Mouse (Mus musculus) layer of hippocampus, adult 9-10 months (tissue): Measurements from ENCODE around the gene 4930539E08Rik.

ENCODE experiments used
- DNase-seq: peaks from one replicate; pipeline ENCODE4 v3.0.0; 2022; ENCODE audit warnings: low spot score

The 4930539E08Rik gene

GRCm38 (mm10) chr17:28930392-28931074 lies 15.4 kb upstream of the 4930539E08Rik start:
- no peak for DNase-seq

GRCm38 (mm10) chr17:28929369-28929768 lies 14.2 kb upstream of the 4930539E08Rik start:
- DNase-seq, result no peak

GRCm38 (mm10) chr17:28928004-28928403 lies 12.9 kb upstream of the 4930539E08Rik start:
- no peak for DNase-seq

- no peak for DNase-seq
Measured at GRCm38 (mm10) chr17:28926866-28927635, 11.9 kb upstream of the 4930539E08Rik start.

- peak; percentile 77 for DNase-seq
Measured at GRCm38 (mm10) chr17:28926380-28926779, 11.3 kb upstream of the 4930539E08Rik start.

GRCm38 (mm10) chr17:28924957-28925595 lies 10.0 kb upstream of the 4930539E08Rik start:
- DNase-seq, result no peak

- DNase-seq, result no peak
Measured at GRCm38 (mm10) chr17:28922096-28922495, 7.0 kb upstream of the 4930539E08Rik start.

GRCm38 (mm10) chr17:28921086-28921485 lies 6.0 kb upstream of the 4930539E08Rik start:
- no peak for DNase-seq

GRCm38 (mm10) chr17:28916520-28916919 lies 1.4 kb upstream of the 4930539E08Rik start:
- no peak for DNase-seq

- DNase-seq, result no peak
Measured at GRCm38 (mm10) chr17:28913940-28914339, 1.2 kb downstream of the 4930539E08Rik start.

- no peak for DNase-seq
Measured at GRCm38 (mm10) chr17:28913200-28913599, 1.9 kb downstream of the 4930539E08Rik start.

GRCm38 (mm10) chr17:28910139-28910538 lies 5.0 kb downstream of the 4930539E08Rik start:
- no peak for DNase-seq

- no peak for DNase-seq
Measured at GRCm38 (mm10) chr17:28909252-28909941, 5.7 kb downstream of the 4930539E08Rik start.

GRCm38 (mm10) chr17:28907959-28908358 lies 7.2 kb downstream of the 4930539E08Rik start:
- DNase-seq, result no peak

- DNase-seq, result no peak
Measured at GRCm38 (mm10) chr17:28905377-28905916, 9.7 kb downstream of the 4930539E08Rik start.

- DNase-seq, result no peak
Measured at GRCm38 (mm10) chr17:28904546-28905376, 10.4 kb downstream of the 4930539E08Rik start.

- DNase-seq, result no peak
Measured at GRCm38 (mm10) chr17:28901559-28901958, 13.6 kb downstream of the 4930539E08Rik start.

- no peak for DNase-seq
Measured at GRCm38 (mm10) chr17:28899427-28899826, 15.7 kb downstream of the 4930539E08Rik start.

- DNase-seq, result no peak
Measured at GRCm38 (mm10) chr17:28898249-28898648, 16.9 kb downstream of the 4930539E08Rik start.

GRCm38 (mm10) chr17:28897817-28898216 lies 17.3 kb downstream of the 4930539E08Rik start:
- DNase-seq, result no peak
